Mouse (Mus musculus) T-helper 1 cell (primary cell): ENCODE results near the gene Hrh2.

ENCODE experiments used
- in situ Hi-C: fragments of 300-600 bp; cut with MboI, MseI; formaldehyde crosslinking; loops from one replicate; pipeline ENCODE4 v1.15.1; 2025; ENCODE audit warnings: high pct_unique_total_duplicates

The Hrh2 gene

DNA sequence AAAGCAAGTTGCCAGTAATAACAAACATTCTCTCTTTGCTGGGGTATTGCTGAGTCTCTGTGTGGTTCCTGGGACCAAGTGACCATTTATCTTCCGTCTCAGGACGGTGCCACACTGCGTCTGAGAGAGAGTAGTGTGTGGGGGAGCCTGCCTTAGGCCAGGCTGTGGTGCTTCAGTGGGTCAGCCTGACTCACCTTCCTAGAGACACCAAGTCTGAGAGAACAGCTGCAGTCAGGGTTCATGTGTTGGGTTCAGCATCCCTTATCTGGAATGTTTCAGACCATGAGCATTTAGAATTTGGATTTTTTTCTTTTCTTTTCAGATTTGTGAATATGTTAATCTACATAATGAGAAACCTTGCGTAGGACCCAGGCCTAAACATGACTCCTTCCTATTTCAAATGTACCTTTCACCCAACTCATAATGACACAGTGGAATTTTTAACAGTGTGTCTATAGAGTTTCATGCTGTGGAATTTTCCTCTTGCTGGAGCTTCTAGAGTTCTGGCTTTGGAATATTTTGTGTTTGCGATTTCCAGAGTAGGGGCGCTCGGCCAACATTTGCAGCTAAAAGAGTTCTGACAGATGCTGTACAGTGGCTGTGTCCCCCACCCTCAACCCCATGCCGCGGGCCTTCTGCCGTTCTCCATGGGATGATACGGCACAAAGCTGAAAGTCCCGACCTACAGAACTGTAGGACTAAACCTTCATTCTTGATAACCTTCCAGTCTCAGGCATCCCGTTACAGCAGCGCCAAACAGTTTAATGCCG lies 71.0 kb downstream of the Hrh2 start:
- in situ Hi-C loops: no loop called here

DNA sequence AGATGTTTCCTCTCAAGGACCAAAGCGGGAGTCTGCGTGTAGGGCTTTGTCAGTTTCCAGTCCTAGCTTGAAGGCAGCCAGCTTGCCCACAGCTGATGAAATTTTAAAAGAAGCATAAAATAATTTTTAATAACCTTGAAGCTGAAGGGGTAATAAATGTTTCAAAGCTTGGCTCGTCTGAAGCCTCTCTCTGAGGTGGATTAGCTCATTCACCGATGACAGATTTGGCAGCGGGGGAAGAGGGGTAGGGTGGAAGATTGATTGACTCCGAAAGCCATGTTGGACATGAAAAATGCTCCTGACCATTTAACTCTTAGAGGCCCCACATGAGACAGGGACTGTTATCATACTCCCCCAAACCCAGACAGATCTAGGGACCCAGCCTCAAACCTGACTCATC lies 71.7 kb downstream of the Hrh2 start:
- in situ Hi-C loops: no loop called here

DNA sequence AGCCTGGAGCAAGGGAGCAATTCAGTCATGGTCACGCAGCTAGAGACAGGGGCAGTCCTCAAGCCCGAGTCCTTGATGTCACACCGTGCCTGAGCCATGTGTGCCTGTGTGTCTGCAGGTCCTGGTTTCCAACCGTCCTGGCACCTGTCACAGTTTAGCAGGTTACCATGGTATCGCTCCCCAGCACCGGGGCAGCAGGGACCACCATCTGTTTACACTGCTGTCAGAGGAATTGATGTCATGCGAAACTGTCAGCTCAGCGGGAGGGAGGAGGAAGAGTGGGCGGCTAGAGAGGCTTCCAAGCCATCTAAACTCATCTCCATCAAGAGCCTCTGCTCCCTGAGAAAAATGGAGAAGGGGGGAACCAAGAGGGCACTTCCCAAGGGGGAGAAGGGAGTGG lies 74.5 kb downstream of the Hrh2 start:
- in situ Hi-C loops: no loop called here

- in situ Hi-C loops: no loop called here
These were observed 77.2 kb downstream of the Hrh2 start for GRCm38 (mm10) chr13:54269087-54269486.

GRCm38 (mm10) chr13:54269628-54270027 lies 77.7 kb downstream of the Hrh2 start:
- in situ Hi-C loops: no loop called here

DNA sequence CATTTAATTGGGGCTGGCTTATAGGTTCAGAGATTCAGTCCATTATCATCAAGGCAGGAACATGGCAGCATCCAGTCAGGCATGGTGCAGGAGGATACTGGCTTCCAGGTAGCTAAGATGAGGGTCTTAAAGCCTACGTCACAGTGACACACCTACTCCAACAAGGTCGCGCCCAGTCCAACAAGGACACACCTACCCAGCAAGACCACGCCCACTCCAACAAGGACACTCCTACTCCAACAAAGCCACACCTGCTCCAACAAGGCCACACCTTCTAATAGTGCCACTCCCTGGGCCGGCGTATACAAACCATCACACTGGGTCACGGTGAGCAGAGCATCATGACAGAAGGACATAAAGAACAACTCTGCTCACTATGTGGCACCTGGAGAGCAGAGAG lies 80.1 kb downstream of the Hrh2 start:
- in situ Hi-C loops: no loop called here

DNA sequence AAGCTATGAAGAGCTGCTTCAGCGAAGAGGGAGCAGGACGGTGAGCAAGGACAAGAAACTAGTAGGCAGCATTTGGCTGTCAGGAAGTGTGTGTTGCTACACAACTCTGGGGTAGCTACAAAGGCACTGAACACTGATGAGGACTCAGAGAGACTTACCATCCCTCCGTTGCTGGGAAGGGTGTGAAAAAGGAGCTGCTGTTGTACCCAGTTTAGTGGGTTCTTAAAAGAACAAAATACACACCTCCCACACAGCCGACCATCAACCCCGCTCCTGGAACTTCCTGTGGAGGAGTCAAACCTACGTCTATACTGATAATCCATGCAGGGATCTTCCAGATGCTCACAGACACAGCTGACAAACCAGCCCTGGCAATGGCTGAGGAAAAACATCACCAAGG lies 85.5 kb downstream of the Hrh2 start:
- in situ Hi-C loops: no loop called here

- in situ Hi-C loops: no loop called here
These were observed 88.4 kb downstream of the Hrh2 start for GRCm38 (mm10) chr13:54280366-54280765.

GRCm38 (mm10) chr13:54281149-54281548 lies 89.2 kb downstream of the Hrh2 start:
- in situ Hi-C loops: no loop called here

GRCm38 (mm10) chr13:54281623-54282022 lies 89.7 kb downstream of the Hrh2 start:
- in situ Hi-C loops: no loop called here

- in situ Hi-C loops: no loop called here
These were observed 90.4 kb downstream of the Hrh2 start for GRCm38 (mm10) chr13:54282149-54282860.

DNA sequence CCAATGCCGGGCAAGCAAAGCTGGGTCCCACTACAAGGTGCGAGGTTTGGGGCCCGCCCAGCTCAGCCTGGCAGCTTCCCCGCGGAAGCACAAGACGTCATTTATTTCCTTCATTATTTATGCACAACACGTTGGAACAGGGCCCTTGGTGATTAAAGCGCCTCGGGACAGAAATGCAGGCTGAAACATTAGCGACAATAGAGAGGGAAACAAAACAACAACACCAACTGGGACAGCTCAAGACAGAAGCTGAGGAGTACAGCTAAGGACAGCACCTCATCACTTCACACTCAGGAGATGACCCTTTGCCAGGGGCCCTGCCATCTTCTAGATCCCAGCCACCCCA lies 90.9 kb downstream of the Hrh2 start:
- in situ Hi-C loops: no loop called here
